Mouse (Mus musculus): ENCODE results near the gene Olfr862. TPM values are rescaled to one million over a fixed set of nuclear protein-coding genes. Genes with fewer than 3 reads are reported as not detected.

Olfr862 gene
- not detected in 2 replicates for polyA plus RNA-seq (2012; rRNA removed)

GRCm38 (mm10) chr9:19887904-19888303 is at the start of gene Olfr862:
Gene Olfr862 (minus strand): TSS chr9:19888004.

GRCm38 (mm10) chr9:19916565-19916964 is 28.8 kb upstream of the Olfr862 start, which contains the start of gene Olfr77:
Gene Olfr77 (plus strand): TSS chr9:19916865.

DNA sequence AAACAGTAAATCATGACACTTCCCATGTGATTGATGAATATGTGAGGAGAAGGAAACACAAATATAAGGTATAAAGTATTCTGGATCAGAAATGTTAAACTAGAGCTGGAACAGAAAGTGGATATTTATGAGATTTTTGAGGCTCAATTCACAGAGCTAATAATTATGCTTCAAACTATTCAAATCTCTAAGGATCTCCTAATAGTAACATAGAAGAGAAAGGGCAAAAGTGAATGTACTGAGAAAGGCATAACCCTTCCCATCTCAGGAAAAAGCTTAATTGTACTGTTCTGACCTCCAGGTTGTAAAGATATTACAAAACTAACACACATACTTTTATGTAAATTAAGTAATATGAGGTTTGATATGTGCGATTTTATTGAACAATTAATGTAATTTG is 38.2 kb downstream of the Olfr862 start, which contains the start of gene Olfr860:
Gene Olfr860 (minus strand): TSS at position 101 of the 400 bp plus-strand sequence.

Other genes starting within 250 kb of the Olfr862 start
- not detected in 2 replicates for gene Olfr857, start 178.6 kb downstream of the Olfr862 start, polyA plus RNA-seq (2012; rRNA removed)
- not detected in 2 replicates for gene Olfr58, start 107.7 kb downstream of the Olfr862 start, polyA plus RNA-seq (2012; rRNA removed)
- not detected in 2 replicates for gene Olfr859, start 83.1 kb downstream of the Olfr862 start, polyA plus RNA-seq (2012; rRNA removed)
- gene Olfr860, start 38.3 kb downstream of the Olfr862 start, polyA plus RNA-seq (2012; rRNA removed) = not detected in 2 replicates
- not detected in 2 replicates for gene Olfr77, start 28.9 kb upstream of the Olfr862 start, polyA plus RNA-seq (2012; rRNA removed)
- gene Olfr866, start 140.0 kb upstream of the Olfr862 start, polyA plus RNA-seq (2012; rRNA removed) = not detected in 2 replicates
- not detected in 2 replicates for gene Olfr867, start 169.6 kb upstream of the Olfr862 start, polyA plus RNA-seq (2012; rRNA removed)
- not detected in 2 replicates for gene Olfr868, start 210.6 kb upstream of the Olfr862 start, polyA plus RNA-seq (2012; rRNA removed)
- not detected in 2 replicates for gene Olfr869, start 241.0 kb upstream of the Olfr862 start, polyA plus RNA-seq (2012; rRNA removed)

Data from liver, embryonic 18 days (tissue).